Mouse (Mus musculus) c-Kit-negative CD71-positive TER-119-positive erythroid progenitor cells, embryonic 14.5 days (primary cell): ENCODE results near the gene Thoc5.

ENCODE experiments used
- DNase-seq: peaks from one replicate; pipeline ENCODE4 v3.0.0-alpha.2; 2013; ENCODE audit warnings: low read depth, low spot score

Gene Thoc5

GRCm38 (mm10) chr11:4974376-4975122 is 79.4 kb downstream of the Thoc5 start:
- no peak for DNase-seq

GRCm38 (mm10) chr11:4975623-4976022 is 80.5 kb downstream of the Thoc5 start:
- DNase-seq: peak; percentile 58
